Mouse (Mus musculus): Measurements from ENCODE around the gene Gm44965.

DNA sequence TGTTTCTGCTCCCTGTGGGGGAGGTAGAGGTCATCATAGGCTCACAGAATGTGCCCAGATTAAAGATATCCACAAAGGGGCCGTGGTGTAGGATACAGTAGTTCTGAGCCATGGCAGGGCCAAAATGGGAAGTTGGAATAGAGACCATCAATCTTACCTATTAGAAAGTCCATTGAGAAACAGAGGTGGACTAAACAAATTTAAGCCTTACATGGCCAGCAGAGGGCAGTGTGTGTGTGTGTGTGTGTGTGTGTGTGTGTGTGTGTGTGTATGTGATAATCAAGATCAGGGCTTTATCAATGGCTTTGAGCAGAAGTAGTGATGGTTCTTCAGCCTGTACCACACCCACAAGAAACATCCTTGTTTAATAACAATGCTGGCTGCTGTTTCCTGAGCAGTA, 47.5 kb upstream of the Gm44965 start:
- TF ChIP-seq POLR2A (IDR thresholded peaks at IDR 0.05; ENCODE audit: insufficient read length, low read depth) (no peak), USF1 (IDR thresholded peaks at IDR 0.05; ENCODE audit: low read depth) (no peak)

Data from myocyte (in vitro differentiated cells).